Mouse (Mus musculus) liver (tissue): ENCODE data around the gene Podxl.

Source experiments
- DNase-seq: peaks from one replicate; pipeline ENCODE4 v3.0.0-alpha.2; 2020; ENCODE audit warnings: mixed read lengths

Gene Podxl

DNA sequence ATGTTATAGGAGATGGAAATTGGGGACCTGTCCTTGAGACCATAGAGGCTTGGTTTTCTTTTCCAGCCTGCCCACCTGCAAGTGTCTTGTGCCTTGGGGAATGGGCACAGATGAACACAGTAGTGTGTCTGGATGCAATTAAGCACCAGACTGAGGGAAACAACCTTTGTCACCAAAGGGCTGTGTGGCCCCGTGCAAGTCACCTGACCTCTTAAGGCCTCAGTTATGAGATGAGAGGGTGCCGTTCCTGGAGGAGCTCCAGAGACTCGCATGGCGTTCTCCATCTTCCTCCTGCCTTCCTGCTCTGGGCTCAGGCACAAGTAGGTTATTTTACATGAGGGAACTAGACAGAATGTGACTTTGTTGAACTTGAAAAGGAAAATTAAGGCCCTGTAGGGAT is 41.3 kb downstream of the Podxl start:
- DNase-seq = no peak

DNA sequence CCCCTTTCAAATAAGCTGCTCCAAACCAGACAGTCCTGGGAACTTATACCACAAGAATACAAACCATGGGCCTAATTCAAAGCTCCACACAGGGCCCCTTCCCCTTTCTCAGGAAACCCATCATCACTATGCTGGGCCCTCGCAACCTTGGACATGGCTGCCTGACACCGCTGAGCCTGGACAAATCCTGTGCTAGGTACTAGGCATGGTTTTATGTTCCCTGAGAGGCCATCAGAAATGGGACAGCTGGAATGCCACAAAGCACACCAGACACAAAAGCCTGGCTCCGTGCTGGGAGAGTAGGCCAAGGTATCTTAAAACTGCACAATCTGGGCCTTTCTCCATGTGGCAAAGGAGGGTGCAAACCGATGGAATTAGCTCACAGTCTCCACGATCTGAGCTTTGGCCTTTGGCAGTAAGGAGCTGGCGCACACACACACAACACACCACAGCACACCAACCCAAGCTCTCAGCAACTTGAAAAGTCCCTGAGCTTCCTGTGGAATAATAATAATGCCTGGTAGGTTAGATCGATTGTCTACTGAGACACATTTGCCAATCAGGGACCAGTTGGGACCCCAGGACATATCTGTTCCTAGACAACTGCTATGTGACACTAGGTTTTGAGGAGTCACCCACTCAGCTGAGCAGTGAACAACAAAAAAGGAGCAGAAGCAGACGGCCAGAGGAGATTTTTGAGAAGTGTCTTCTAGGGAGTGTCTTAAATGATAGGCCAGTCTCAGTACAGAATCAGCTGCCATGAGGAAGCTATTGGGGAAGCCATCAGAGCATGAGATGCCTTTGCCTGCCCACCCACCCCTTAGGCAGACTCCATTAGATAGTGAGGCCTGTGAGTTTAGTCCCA is 42.1 kb downstream of the Podxl start:
- DNase-seq = no peak

DNA sequence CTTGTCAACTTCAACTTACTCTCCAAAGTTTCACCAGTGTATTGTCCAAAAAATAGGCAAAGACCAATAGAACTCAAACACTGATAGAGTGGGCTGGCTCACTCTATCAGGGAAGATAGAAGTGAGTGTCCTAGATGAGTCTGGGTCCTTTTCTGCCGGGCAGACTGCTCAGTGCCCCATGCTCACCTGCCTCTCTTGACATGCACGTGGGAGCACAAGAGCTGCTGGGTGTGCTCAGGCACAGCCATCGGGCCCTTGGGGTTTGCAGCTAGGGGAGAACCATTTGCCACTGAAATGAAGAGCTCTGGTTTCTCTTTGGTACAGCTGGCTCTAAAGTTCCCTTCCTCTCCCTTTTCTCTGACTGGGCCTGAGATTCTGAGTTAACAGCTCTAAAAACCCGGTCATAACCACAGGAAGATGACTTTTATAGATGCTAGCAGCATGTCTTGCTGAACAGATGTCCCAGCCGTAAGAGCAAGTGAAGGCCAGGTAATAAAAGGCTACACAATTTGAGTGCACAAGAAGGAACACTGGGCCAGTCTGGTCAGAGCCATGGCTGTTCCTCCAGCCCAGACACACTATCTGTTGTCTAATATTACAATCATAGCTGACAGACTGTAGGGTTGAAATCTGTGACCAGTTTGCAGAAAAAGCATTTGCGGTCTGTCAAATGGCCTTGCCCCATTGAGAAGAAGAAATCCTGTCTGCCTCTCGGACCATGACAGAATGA is 43.1 kb downstream of the Podxl start:
- DNase-seq = no peak

DNA sequence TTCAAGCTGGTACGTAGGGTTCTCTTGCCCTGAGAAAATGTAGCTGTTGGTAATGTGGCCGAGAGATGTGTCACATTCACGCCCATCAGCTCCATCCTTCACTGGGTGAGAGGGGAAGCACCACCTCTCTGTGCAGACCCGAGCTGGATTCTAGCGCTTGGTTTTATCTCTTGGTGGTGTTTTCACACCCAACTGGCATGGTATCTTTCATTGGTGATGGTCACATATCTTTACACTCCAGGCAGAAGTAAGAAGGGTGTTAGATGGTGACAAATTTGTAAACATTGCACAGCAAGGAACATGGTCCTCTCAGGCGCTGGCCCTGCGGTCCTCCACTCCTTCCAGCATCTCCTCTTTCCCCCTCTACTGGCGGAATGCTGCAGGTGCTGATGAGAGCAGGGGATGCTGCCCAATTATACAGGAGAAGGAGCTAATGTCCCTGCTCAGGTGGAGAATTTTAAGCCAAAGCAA is 44.7 kb downstream of the Podxl start:
- DNase-seq = peak; percentile 75

DNA sequence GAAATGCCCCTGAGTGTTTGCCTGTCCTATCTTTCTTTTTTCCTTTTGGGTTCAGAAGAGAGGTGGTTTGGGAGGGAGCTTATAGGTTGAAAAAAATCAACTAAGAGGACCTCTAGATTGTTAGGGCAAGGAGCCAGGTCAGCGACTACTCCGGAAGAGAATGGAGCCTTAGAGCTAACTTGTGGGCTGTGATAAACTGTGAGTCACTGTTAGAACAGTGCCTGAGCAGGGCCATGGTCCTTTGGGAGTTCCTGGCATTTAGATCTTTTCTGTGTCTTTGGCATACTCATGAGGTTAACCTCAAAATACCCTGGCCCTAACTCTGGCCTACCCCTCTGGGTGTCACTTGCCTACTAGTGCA is 45.5 kb downstream of the Podxl start:
- no peak for DNase-seq

DNA sequence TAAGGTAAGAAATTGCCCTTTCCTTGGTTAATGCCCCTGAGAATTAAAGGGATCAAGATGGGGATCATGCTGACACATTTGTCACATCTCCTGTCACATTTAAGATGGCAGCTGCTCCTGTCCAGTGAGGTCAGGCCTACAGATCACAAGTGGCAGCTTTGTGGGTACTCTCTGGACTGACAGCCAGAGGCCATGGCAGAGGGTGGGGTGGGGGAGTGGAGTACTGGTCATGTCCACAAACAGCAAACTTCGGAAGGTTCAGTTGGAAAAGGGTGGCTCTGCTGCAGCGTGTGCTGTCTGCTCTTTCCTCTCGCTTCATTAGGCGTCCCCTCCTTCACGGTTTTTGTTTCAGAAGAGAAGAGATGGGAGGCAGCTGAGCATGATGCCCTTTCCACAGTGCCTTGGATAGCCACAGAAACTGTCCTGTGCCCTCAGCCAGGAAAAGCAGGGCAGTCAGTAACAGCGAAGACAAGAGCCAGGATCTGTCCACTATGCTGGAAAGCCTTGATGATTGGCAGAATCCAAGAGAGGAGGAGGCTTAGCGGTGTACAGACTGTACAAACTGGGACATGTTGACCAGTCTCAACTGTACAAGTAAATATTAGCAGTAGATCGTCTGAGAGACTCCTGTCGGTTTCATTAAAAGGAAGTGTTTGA is 46.0 kb downstream of the Podxl start:
- no peak for DNase-seq

DNA sequence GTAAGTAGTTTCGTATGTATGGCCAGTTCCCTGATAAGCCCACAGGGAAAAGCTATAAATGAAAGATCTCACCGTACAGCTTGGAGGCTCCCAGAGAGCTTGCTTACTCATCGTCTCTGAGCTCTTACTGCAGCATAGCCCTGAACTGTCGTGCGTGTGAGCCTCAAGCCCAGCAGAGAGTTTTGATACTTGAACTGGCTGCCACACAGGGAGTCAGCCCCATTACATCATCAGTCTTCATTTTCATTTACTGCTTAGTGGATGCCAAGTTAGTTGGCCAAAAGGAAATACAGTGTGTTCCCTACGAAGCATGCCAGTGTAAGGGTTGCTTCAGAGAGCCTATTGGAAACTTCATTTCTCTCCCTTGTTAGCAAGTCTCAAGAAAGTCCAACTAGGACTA is 50.1 kb downstream of the Podxl start:
- DNase-seq = no peak

DNA sequence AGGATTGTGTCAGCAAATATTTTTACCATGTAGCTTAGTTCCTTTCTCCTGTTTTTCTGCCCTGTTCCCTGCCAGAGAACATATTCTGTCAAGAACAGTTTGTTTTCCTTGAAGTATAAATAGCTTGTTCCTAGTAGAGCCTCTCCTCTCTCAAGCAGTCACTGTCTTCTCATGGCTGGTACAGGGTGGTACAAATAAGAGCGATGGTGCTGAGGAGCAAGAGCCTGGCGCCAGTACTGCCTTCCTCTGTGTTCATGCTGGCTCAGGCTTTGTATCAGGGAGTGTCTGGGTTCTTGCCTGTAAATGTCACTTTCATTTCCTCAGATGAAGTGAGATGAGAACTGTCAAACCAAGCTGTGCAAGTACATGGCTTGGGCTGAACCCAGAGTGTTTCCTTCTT is 61.2 kb downstream of the Podxl start:
- DNase-seq = no peak

DNA sequence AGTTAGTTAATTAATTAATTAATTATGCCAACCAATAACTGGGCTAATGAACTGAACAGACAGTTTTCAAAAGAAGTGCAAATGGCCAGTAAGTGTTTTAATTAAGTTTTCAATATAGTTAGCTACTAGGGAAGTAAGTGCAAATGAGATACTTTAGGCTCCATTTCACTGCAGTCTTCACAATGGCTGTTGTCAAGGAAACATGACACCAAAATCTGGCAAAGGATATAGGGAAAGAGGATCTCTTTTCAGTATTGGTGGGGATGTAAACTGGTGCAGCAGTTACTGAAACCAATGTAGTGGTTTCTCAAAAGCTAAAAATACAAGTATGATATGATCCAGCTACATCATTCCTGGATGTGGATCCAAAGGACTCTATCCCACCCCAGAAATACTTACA is 63.1 kb downstream of the Podxl start:
- DNase-seq = no peak

DNA sequence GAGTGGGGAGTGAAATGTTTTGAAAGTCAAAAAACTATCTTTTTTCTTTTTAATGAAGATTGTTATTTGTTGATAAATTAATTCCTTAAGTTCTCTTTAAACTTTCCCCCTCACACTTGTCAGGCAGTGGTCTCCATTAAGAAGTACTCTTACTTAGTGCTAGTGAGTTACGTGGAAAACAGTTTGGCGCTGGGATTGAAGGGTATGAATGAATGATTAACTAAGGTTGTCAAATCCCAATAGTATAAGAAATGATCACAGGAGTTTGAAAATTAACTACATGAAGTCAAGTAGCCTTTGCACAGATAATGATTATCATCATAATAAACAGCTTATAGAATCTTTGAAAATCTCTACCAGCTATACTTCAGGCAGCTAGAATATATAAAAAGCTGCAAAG is 63.5 kb downstream of the Podxl start:
- no peak for DNase-seq

DNA sequence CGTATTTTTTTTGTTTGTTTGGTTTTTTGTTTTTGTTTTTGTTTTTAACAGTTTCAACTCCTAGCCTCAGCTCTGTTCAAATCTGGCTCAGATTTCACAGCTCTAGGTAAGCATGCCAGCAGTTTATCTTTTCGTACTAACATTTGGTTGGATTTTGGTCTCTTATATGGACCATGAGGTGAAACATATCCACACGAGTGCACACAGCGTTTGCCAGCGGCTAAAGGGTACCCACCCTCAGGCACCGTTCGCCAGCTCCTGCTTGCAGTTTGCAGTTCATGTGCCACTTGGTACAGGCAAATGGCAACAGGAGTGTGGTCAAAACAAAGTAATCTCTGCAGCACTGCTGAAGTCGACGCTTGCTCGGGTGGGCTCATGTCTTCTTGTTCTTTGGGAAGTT is 63.9 kb downstream of the Podxl start:
- DNase-seq = no peak

DNA sequence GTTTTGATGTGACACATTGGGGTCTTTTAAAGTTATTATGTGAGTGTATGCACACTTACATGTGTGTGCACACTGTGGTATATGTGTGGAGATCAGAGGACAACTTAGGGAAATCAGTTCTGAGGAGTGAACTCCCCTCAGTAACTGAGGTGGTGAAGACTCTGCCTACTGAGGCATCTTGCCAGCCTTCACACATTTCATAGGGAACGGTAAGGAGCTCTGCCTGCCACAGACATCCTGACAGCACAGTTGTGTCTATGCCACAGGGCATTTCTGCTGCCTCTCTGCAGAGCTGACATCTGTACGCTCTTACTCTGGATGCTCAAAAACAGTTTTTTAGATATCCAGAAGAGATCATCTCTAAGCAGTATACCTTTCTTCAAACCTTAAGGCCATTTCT is 67.6 kb downstream of the Podxl start:
- no peak for DNase-seq

DNA sequence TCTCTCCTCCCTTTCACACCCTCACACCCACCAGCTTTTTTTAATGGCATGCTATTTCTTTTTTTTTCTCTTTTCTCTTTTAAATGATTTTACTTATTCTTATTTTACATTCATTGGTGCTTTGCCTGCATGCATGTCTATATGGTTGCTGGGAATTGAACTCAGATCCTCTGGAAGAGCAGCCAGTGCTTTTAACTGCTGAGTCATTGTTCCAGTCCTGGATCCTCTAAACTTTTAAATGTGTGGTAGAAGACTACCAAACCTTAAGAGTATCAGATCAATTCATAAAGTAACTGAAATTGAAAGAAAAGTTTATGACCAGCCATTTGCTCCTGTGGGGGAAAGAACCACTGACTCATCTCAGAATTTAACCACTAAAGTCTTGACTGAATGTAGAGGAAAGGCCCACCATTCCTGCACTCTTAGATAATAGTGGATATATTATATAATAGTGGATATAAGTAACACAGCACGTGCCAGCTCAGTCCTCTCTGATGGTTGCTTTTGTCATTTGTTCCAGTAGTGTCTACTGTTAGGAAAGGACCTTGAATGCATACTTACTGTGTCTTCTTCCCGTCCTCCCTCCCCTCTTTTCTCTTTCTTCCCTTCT is 68.6 kb downstream of the Podxl start:
- no peak for DNase-seq

DNA sequence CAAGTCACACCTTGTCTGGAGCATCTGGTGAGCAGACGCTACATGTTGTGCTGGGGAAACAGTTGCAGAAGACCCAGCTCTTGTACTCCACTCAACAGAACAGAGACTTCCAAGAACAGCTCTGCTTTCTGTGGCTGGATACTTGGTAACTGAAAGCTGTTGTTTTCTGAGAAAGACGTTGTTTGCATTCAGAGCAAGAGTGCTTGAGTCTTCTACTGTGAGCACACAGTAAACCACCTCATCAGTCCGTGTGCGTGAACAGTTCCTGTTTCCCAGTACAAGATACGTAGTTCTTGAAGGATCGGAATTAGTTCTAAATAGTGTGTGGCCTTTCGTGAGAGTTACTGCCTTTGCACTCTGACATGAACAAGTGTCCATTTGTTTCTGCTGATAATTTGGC is 73.8 kb downstream of the Podxl start:
- no peak for DNase-seq

DNA sequence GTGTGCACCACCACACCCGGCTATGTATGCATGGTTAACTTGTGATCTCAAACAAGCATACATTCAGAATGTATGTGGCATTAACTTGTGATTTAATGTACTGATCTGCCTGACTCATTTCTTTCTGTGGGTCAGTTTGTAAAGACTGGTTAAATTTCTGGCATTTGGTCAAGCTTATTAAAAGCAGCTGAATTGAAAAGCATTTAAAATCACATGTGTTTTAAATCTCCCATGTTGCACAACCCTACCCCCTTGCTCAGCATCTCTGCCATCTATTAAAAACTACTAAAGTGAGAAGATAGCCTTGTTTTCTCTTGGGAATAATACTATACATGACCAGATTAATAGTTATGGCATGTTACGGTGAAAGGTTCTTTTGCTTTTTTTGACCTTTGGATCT is 77.2 kb downstream of the Podxl start:
- no peak for DNase-seq

DNA sequence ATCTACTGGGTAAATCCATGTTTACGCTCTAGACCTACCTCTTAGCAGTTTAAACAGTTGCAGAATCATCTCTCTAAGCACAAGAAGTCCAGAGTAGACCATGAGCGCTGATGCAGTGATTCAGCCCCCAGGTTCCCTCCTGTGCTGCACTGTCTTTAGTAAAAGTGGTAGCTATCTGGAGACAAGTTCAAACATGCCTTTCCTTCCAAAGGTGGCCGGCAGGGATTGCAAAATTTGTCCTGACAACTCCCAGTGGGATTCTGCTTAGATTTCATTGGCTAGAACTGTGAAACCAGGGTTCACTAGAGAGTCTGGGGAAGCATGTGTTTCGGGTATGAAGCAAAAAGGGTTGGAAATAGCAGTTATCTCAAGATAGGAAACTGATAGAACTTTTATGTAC is 83.8 kb downstream of the Podxl start:
- DNase-seq = peak; percentile 13

DNA sequence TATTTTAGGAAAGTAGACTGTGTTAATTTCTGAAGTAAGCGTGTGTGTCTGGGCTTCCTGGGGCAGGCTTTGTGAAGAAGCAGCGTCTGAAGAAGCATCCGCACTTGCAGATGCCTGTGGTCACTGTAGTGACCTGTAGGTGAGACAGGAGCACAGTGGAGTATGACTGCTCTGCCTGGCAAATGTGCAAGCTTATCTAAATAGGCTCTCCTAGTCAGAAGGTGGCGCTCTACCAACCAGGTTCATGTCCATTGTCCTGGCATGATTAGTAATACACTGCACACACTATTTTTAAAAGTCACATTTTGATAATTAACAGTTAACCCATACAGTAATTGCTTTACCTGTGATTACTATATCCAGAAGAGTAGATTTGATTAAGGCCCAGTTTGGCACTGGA is 85.6 kb downstream of the Podxl start:
- DNase-seq = peak; percentile 18
